Mouse (Mus musculus): ENCODE measurements around the gene Rgs7bp.

GRCm38 (mm10) chr13:104983989-104984388 lies 70.7 kb downstream of the Rgs7bp start:
- TF ChIP-seq CTCF (IDR thresholded peaks at IDR 0.05; ENCODE audit: borderline replicate concordance, control insufficient read depth, extremely low read depth, insufficient read depth, low read length, poor library complexity) (no peak), POLR2A (IDR thresholded peaks at IDR 0.05; ENCODE audit: control insufficient read depth, extremely low read depth, insufficient read depth, low read length, poor library complexity) (no peak)
